ENCODE assay signal across 9 mouse cellular contexts in the genomic region with DNA sequence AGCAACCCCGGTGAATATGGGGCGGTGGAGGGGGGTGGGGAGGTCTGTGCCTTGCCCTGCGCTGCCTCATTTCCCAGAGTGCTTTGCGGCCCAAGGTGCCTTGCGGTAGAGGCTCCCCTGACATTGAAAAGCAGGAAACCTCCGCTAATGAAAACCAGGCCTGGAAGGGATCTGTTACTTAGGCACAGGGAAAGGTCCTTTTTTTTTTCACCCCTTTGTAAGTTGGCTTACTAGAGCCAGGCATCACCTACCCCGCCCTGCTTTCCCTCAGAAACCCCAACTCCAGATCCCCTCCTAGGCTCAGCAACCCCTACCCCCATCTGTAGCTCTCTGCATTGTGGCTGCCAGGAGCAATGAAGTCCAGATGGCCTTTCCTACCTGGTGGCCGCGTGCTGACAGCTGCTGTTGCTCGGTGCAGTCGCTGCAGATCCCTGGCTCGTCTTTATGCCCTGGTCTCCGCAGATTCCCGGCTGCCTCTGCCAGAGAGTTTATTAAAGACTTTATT.
DNase-seq lines count a peak whose midpoint lies in the region; ATAC-seq lines count a peak whose summit lies in the region.
"Had no signal": no experiment of that assay in that cellular context is flagged by ENCODE, and none has a peak within 500 bp of the region (broad histone marks: within the 10 kb centered on the region; RNA-seq: fewer than 3 reads in every experiment).

No protein-coding gene starts in this region.

- no peak overlapping the region for H3K4me3 ChIP-seq in midbrain, embryonic 12.5 days
- H3K4me3 ChIP-seq: lung, embryonic 15.5 days had no signal

- no peak overlapping the region for H3K9ac ChIP-seq in midbrain, embryonic 12.5 days (replicated peaks)
- H3K9ac ChIP-seq: lung, embryonic 15.5 days had no signal

- no peak for ATAC-seq in midbrain, embryonic 12.5 days (ENCODE audit: low FRiP score, low read depth)

- H3K27me3 ChIP-seq in midbrain, embryonic 12.5 days = no peaks in the 10 kb centered on the region; the same call in 1 of the 2 replicates
- H3K27me3 ChIP-seq: lung, embryonic 15.5 days had no signal

- peaks cover 60% of the 10 kb centered on the region for H3K4me1 ChIP-seq in midbrain, embryonic 12.5 days

- no peak overlapping the region for H3K4me2 ChIP-seq in midbrain, embryonic 12.5 days (replicated peaks)
- H3K4me2 ChIP-seq: lung, embryonic 15.5 days had no signal

- H3K9me3 ChIP-seq in midbrain, embryonic 12.5 days = no peaks in the 10 kb centered on the region
- H3K9me3 ChIP-seq: lung, embryonic 15.5 days had no signal

- H3K27ac ChIP-seq in midbrain, embryonic 12.5 days (replicated peaks) = peak overlapping the region; percentile 58
- H3K27ac ChIP-seq: lung, embryonic 15.5 days had no signal

- no peaks in the 10 kb centered on the region for H3K36me3 ChIP-seq in midbrain, embryonic 12.5 days
- H3K36me3 ChIP-seq: lung, embryonic 15.5 days had no signal

- DNase-seq in R1 (ENCODE audit: low read depth, low spot score) = peak; percentile 50
- peak; percentile 74 to 78 for DNase-seq in cerebellum, postnatal 10 days
- DNase-seq in forelimb bud, embryonic 11.5 days (ENCODE audit: low read depth, low spot score) = peak; percentile 93
- DNase-seq in frontal cortex, postnatal 14 days (ENCODE audit: low spot score in 2 of 2) = no peak
- no peak for DNase-seq in lung, postnatal 25 days (ENCODE audit: low spot score)
- DNase-seq in right cerebral cortex, adult 18-20 months = no peak
- DNase-seq in thymus, postnatal 10 days (ENCODE audit: low spot score in 2 of 2) = no peak

- WGBS in midbrain, embryonic 12.5 days = 48% methylated on average over 14 of the region's 14 CpGs

Comparison
In these comparisons a context has a peak if more than half of its experiments do, and no peak if none do; other contexts are left out.
1. DNase-seq: peak in R1 (single experiment), cerebellum, postnatal 10 days (2 of 2) and forelimb bud, embryonic 11.5 days (single experiment); none in frontal cortex, postnatal 14 days (0 of 2), lung, postnatal 25 days (single experiment), right cerebral cortex, adult 18-20 months (single experiment) and thymus, postnatal 10 days (0 of 2).